Mouse (Mus musculus) thymus, adult 2 months (tissue): ENCODE measurements around the gene Slc39a11. TPM values are rescaled to one million over a fixed set of nuclear protein-coding genes. Genes with fewer than 3 reads are reported as not detected.

Experiments
- DNase-seq: peaks from one replicate; pipeline ENCODE4 v3.0.0; 2021
- H3K27ac ChIP-seq: fragments of 200-500 bp; 2 replicates; pipeline ENCODE4 v1.5.1; 2012; ENCODE audit warnings: low read length, control low read depth; ENCODE audit not compliant: control insufficient read depth, insufficient read depth
- H3K27me3 ChIP-seq: fragments of 200-500 bp; 2 replicates; pipeline ENCODE4 v1.6.1; 2012; ENCODE audit warnings: mild to moderate bottlenecking, low read length, moderate library complexity, mixed read lengths; ENCODE audit not compliant: control insufficient read depth, insufficient read depth
- H3K36me3 ChIP-seq: fragments of 200-500 bp; 2 replicates; pipeline ENCODE4 v1.6.1; 2012; ENCODE audit warnings: mild to moderate bottlenecking, low read length, moderate library complexity; ENCODE audit not compliant: control insufficient read depth, insufficient read depth
- H3K4me1 ChIP-seq: fragments of 200-500 bp; replicated peaks from 2 replicates; pipeline ENCODE4 v1.6.1; 2012; ENCODE audit warnings: low read length; ENCODE audit not compliant: control insufficient read depth, insufficient read depth
- H3K4me3 ChIP-seq: fragments of 200-500 bp; 2 replicates; pipeline ENCODE4 v1.5.1; 2012; ENCODE audit warnings: mild to moderate bottlenecking, low read length, control low read depth, moderate library complexity; ENCODE audit not compliant: control insufficient read depth, insufficient read depth
- CTCF ChIP-seq: fragments of 200-500 bp; IDR thresholded peaks from 2 replicates; pipeline ENCODE4 v1.5.1; 2012; ENCODE audit warnings: mild to moderate bottlenecking, control low read depth, low read length, moderate library complexity, borderline replicate concordance; ENCODE audit not compliant: control insufficient read depth, poor library complexity, insufficient read depth; ENCODE audit errors: extremely low read depth
- POLR2A ChIP-seq: fragments of 200-500 bp; IDR thresholded peaks from 2 replicates; pipeline ENCODE4 v1.6.1; 2012; ENCODE audit warnings: mild to moderate bottlenecking, low read length, control low read depth, moderate library complexity; ENCODE audit not compliant: control insufficient read depth, poor library complexity, insufficient read depth; ENCODE audit errors: extremely low read depth
- WGBS: fragments of 180-500 bp; shearing (Covaris S2); methylation state at CpG from one replicate; pipeline ENCODE4 v1.1.7; 2018; 5-methylcytosine and 5-hydroxymethylcytosine counted together
- polyA plus RNA-seq: library from polyadenylated mRNA; depleted of rRNA; stranded (reverse); fragments of >200 nt; gene quantifications from 2 replicates; pipeline ENCODE4 v1.2.3, GENCODE M21; 2012

Slc39a11 gene
- polyA plus RNA-seq, 1 experiment, result 18.0 TPM

GRCm38 (mm10) chr11:113393366-113394150, 256.3 kb downstream of the Slc39a11 start:
- H3K4me3 ChIP-seq, result no peak overlapping the region
- H3K4me1 ChIP-seq, result no peaks in the 10 kb centered on the region
- no peak for TF ChIP-seq CTCF
- TF ChIP-seq POLR2A, result no peak
- WGBS, result 97% methylated on average over 23 of the region's 23 CpGs
- no peak overlapping the region for H3K27ac ChIP-seq
- no peak for DNase-seq
- H3K27me3 ChIP-seq, result no peaks in the 10 kb centered on the region
- no peaks in the 10 kb centered on the region for H3K36me3 ChIP-seq

GRCm38 (mm10) chr11:113391664-113392063, 258.2 kb downstream of the Slc39a11 start:
- Histone ChIP-seq H3K36me3 (no peaks in the 10 kb centered on the region), H3K4me3 (no peak overlapping the region), H3K27me3 (no peaks in the 10 kb centered on the region), H3K4me1 (no peaks in the 10 kb centered on the region), H3K27ac (no peak overlapping the region)
- WGBS, result 99% methylated on average over 12 of the region's 12 CpGs
- TF ChIP-seq POLR2A (no peak), CTCF (no peak)
- DNase-seq, result no peak

- WGBS, result 95% methylated on average over 6 of the region's 6 CpGs
- Histone ChIP-seq H3K27ac (no peak overlapping the region), H3K4me1 (no peaks in the 10 kb centered on the region), H3K36me3 (no peaks in the 10 kb centered on the region), H3K4me3 (no peak overlapping the region), H3K27me3 (no peaks in the 10 kb centered on the region)
- DNase-seq, result no peak
- TF ChIP-seq CTCF (no peak), POLR2A (no peak)
Measured at GRCm38 (mm10) chr11:113389637-113390036, 260.2 kb downstream of the Slc39a11 start.

DNA sequence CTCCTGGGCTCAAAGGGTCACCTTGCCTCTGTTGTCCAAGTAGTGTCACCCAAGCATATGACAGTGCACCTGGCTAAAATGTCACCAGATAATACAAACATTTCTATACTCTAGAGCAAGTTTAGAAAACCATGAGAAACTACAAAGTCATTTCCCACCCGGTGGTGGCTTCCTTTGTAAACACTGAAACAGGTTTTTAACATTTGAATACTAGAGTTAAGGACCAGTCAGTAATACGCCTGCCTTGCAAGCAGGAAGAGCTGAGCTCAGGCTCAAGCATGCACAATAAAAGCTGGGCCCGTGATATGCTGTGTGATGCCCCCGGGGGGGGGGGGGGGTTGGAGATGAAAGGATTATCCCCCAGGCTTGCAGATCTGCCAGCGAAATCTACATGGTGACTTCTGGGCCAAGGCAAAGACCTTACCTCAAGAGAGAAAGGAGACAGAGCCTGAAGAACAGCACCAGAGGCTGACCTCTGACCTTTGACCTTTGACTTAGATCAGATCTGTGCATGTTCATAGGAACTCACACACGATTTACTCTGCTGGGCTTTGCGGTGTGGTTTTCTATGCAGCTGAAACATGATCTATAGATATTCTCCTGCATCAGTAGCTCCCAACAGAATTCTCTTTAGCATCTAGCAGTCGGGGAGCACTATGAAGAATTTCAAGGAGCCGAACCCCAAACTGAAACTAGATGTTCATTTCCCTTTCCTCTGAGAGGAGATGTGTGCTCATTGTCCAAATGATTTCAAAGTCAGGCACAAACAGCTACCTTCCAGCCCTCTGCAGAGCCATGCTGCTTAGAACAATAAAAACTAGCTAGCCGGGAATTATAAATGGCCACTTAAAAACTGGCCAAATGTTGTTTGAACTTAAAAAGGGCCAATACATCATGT, 267.0 kb downstream of the Slc39a11 start:
- WGBS, result 30% methylated on average over 10 of the region's 10 CpGs
- H3K4me3 ChIP-seq, result no peak overlapping the region
- no peaks in the 10 kb centered on the region for H3K36me3 ChIP-seq
- no peak overlapping the region for H3K27ac ChIP-seq
- H3K4me1 ChIP-seq, result peaks cover 33% of the 10 kb centered on the region
- H3K27me3 ChIP-seq, result no peaks in the 10 kb centered on the region
- TF ChIP-seq POLR2A, result no peak
- TF ChIP-seq CTCF, result no peak
- DNase-seq, result no peak

DNA sequence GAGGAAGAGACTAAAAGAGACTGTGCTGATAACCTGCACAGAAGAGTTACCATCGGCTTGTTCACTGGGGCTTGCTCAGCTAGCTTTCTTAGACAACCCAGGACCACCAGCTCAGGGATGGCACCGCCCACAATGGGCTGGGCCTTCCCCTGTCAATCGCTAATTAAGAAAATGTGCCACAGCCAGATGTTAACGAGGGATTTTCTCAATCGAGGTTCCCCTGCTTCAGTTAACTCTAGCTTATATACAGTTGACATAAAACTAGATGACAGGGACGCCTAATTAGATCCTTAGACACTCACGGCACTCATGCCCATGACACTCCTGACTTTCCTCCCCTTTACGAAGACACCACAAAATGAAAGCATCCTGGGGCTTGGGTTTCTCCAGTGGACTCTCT, 268.3 kb downstream of the Slc39a11 start:
- no peak for TF ChIP-seq CTCF
- no peak for TF ChIP-seq POLR2A
- Histone ChIP-seq H3K27me3 (no peaks in the 10 kb centered on the region), H3K36me3 (no peaks in the 10 kb centered on the region), H3K4me3 (no peak overlapping the region), H3K4me1 (peaks cover 36% of the 10 kb centered on the region), H3K27ac (no peak overlapping the region)
- WGBS, result 80% methylated on average over 8 of the region's 8 CpGs
- DNase-seq, result no peak

DNA sequence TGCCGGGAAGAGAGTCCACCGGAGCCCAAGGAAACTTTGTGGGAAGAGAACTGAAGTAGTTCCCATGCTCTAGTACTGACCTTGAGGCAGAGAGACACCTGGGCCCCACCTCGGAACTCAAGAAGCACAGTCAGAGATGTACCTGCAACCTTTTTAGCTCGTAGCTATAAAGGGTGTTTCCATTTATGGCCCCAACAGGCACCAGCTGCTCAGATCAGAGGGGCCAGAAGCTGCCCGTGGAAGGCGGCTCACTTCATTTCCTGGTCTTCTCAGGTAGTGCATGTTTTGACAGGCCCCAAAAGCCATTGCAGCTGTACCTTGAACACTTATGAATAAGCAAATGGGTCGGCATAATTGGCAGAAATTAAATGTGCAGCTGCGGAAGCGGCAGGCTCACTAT, 271.0 kb downstream of the Slc39a11 start:
- no peaks in the 10 kb centered on the region for H3K36me3 ChIP-seq
- H3K4me3 ChIP-seq, result no peak overlapping the region
- H3K4me1 ChIP-seq, result peaks cover 34% of the 10 kb centered on the region
- 62% methylated on average over 9 of the region's 9 CpGs for WGBS
- no peak overlapping the region for H3K27ac ChIP-seq
- no peak for DNase-seq
- H3K27me3 ChIP-seq, result no peaks in the 10 kb centered on the region
- TF ChIP-seq CTCF (no peak), POLR2A (no peak)
